Mouse (Mus musculus): ENCODE data around the gene Ppp1r36. TPM values are rescaled to one million over a fixed set of nuclear protein-coding genes. Genes with fewer than 3 reads are reported as not detected.

Gene Ppp1r36
- polyA plus RNA-seq, 1 experiment from 2014 or later, result 0.71 TPM

DNA sequence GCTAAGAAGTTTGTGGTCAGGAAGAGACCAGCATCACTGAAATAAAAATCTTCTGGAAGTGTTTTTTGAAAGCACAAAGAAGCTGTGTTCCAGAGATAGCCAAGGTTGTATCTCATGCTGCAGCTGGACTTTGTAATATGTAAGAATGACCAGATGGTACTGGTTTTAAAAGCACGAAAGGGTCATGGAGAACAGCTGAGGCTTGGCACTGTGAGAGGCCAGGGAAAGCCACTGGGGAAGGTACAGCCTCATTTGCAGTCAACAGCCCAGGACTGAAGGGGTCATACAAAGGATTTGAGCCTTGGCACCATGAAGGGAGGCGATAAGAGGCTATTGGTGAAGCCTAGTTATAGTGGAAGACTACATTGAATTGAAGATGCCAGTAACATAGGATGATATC is 65.1 kb downstream of the Ppp1r36 start:
- H3K9me3 ChIP-seq (replicated peaks), result no peaks in the 10 kb centered on the region
- WGBS, result 89% methylated on average over 2 of the region's 2 CpGs
- H3K4me2 ChIP-seq, result no peak overlapping the region
- no peaks in the 10 kb centered on the region for H3K36me3 ChIP-seq (ENCODE audit: poor library complexity, severe bottlenecking)
- H3K9ac ChIP-seq, result no peak overlapping the region
- ATAC-seq, result no peak
- no peaks in the 10 kb centered on the region for H3K4me1 ChIP-seq
- no peak overlapping the region for H3K27ac ChIP-seq
- H3K4me3 ChIP-seq, result no peak overlapping the region
- H3K27me3 ChIP-seq, result no peaks in the 10 kb centered on the region

DNA sequence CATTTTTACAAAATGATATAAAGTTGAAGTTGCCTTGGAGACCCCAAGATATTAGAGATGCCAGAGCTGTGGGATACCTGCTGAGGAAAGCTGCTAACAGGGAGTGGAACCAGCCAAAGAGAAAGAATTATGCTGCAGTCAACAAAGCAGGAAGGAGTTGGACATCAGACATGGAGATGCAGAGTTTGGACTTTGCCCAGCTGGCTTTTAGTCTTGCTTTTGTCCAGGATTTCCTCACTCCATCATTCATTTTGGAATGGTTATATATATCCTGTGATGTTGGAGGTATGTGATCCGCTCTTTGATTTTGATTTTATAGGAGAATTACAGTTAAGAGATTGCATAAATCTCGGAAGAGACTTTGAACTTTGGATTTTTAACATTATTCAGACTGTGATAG is 65.6 kb downstream of the Ppp1r36 start:
- Histone ChIP-seq H3K4me1 (no peaks in the 10 kb centered on the region), H3K27me3 (no peaks in the 10 kb centered on the region)
- no peak for ATAC-seq

GRCm38 (mm10) chr12:76484881-76485280 is 67.5 kb downstream of the Ppp1r36 start:
- no peak overlapping the region for H3K4me3 ChIP-seq
- no peak overlapping the region for H3K27ac ChIP-seq
- 71% methylated on average over 4 of the region's 4 CpGs for WGBS
- no peaks in the 10 kb centered on the region for H3K27me3 ChIP-seq
- H3K9me3 ChIP-seq (replicated peaks), result no peaks in the 10 kb centered on the region
- no peak overlapping the region for H3K9ac ChIP-seq
- no peaks in the 10 kb centered on the region for H3K4me1 ChIP-seq
- H3K36me3 ChIP-seq (ENCODE audit: poor library complexity, severe bottlenecking), result no peaks in the 10 kb centered on the region
- no peak for ATAC-seq
- H3K4me2 ChIP-seq, result no peak overlapping the region

More for the DNA sequence above, 65.6 kb downstream of the Ppp1r36 start:
- H3K4me2 ChIP-seq, result no peak overlapping the region
- H3K4me3 ChIP-seq, result no peak overlapping the region
- no peaks in the 10 kb centered on the region for H3K9me3 ChIP-seq (replicated peaks)
- no peak overlapping the region for H3K9ac ChIP-seq
- no peaks in the 10 kb centered on the region for H3K36me3 ChIP-seq (ENCODE audit: poor library complexity, severe bottlenecking)
- WGBS, result 95% methylated on average over 2 of the region's 2 CpGs
- no peak overlapping the region for H3K27ac ChIP-seq

DNA sequence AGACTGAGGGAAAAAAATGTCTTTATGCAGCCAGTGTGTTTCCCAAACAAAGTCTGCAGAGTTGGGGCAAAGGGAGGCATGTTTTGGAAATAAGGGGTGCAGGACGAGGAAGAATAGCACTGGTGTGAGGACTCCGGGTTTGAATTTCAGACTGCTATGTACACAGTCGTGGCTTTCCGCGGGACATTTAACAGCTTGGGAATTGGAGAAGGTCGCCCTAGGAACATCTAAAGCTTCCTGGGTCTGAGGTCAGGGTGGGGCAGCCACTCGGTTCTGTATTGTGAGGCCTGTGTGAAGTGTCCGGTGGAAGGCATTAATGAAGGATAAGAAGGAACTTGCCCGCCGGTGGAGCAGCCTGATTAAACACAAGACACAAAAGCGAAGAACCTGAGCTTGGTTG is 68.0 kb downstream of the Ppp1r36 start:
- Histone ChIP-seq H3K4me1 (no peaks in the 10 kb centered on the region), H3K9me3 (replicated peaks) (no peaks in the 10 kb centered on the region), H3K4me3 (no peak overlapping the region), H3K27me3 (no peaks in the 10 kb centered on the region), H3K4me2 (no peak overlapping the region), H3K36me3 (ENCODE audit: poor library complexity, severe bottlenecking) (no peaks in the 10 kb centered on the region), H3K27ac (no peak overlapping the region), H3K9ac (no peak overlapping the region)
- 36% methylated on average over 11 of the region's 11 CpGs for WGBS
- ATAC-seq, result no peak

DNA sequence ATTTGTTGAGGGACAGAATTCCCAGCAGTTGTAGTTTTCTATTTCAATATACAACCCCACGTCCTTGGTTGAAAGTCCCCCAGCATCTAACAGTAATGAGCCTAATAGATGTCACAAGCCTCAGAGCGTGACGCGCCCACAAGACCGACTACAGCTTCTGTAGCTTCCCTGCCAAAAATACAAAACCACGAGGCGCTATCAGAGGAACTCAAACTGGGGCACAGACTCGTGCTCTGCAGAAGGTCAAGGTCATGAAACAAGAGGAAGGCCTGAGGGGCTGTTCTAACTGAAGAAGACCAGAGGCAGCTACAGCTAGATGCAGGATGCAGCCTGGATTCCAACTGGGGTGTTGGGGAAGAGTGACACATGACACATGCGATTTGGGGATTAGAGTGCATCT is 69.6 kb downstream of the Ppp1r36 start:
- Histone ChIP-seq H3K4me2 (no peak overlapping the region), H3K9ac (no peak overlapping the region), H3K4me3 (no peak overlapping the region), H3K9me3 (replicated peaks) (no peaks in the 10 kb centered on the region), H3K27me3 (no peaks in the 10 kb centered on the region), H3K4me1 (no peaks in the 10 kb centered on the region), H3K27ac (no peak overlapping the region), H3K36me3 (ENCODE audit: poor library complexity, severe bottlenecking) (no peaks in the 10 kb centered on the region)
- ATAC-seq, result no peak
- WGBS, result 87% methylated on average over 9 of the region's 9 CpGs

Other genes starting within 250 kb of the Ppp1r36 start
- gene Esr2, start 240.3 kb upstream of the Ppp1r36 start, polyA plus RNA-seq (2015; fragmentation: Nextera tagmentation; extraction: Ambion mirVana), result 0.05 and 0.12 TPM in 2 replicates
- gene Tex21, start 170.8 kb upstream of the Ppp1r36 start, polyA plus RNA-seq (2015; fragmentation: Nextera tagmentation; extraction: Ambion mirVana), result not detected in 2 replicates
- gene Mthfd1, start 162.2 kb upstream of the Ppp1r36 start, polyA plus RNA-seq (2015; fragmentation: Nextera tagmentation; extraction: Ambion mirVana), result 48.0 and 53.6 TPM in 2 replicates
- 4.5 and 5.3 TPM in 2 replicates for gene Akap5, start 92.6 kb upstream of the Ppp1r36 start, polyA plus RNA-seq (2015; fragmentation: Nextera tagmentation; extraction: Ambion mirVana)
- gene Zbtb25, start 47.9 kb upstream of the Ppp1r36 start, polyA plus RNA-seq (2015; fragmentation: Nextera tagmentation; extraction: Ambion mirVana), result 18.4 and 18.5 TPM in 2 replicates
- gene Zbtb1, start 47.3 kb upstream of the Ppp1r36 start, polyA plus RNA-seq (2015; fragmentation: Nextera tagmentation; extraction: Ambion mirVana), result 5.5 and 5.6 TPM in 2 replicates
- 4.9 and 5.2 TPM in 2 replicates for gene Hspa2, start 13.4 kb upstream of the Ppp1r36 start, polyA plus RNA-seq (2015; fragmentation: Nextera tagmentation; extraction: Ambion mirVana)
- 0.63 and 0.97 TPM in 2 replicates for gene Plekhg3, start 113.4 kb downstream of the Ppp1r36 start, polyA plus RNA-seq (2015; fragmentation: Nextera tagmentation; extraction: Ambion mirVana)

Measured in forebrain, embryonic 13.5 days (tissue).